Mouse (Mus musculus): ENCODE data around the gene Mitf. TPM values are rescaled to one million over a fixed set of nuclear protein-coding genes. Genes with fewer than 3 reads are reported as not detected.

Mitf gene
- polyA plus RNA-seq, 1 experiment from 2014 or later = 1.7 TPM

- H3K27me3 ChIP-seq (ENCODE audit: control insufficient read depth, insufficient read depth, low read length) = no peaks in the 10 kb centered on the region
- no peak overlapping the region for H3K9ac ChIP-seq (ENCODE audit: low read length)
- peak; percentile 88 for ATAC-seq (replicated peaks; ENCODE audit: low FRiP score)
- H3K27ac ChIP-seq (ENCODE audit: low read depth, low read length) = no peak overlapping the region; the same call in 1 of the 2 replicates
- H3K4me3 ChIP-seq (ENCODE audit: low read depth, low read length) = no peak overlapping the region
- H3K4me2 ChIP-seq (ENCODE audit: low read depth, low read length, severe bottlenecking) = no peak overlapping the region
- 31% methylated on average over 14 of the region's 14 CpGs for WGBS
- peak; percentile 68 for DNase-seq (ENCODE audit: low spot score)
- no peaks in the 10 kb centered on the region for H3K36me3 ChIP-seq (ENCODE audit: control insufficient read depth, insufficient read depth, low read length)
- H3K9me3 ChIP-seq (ENCODE audit: control insufficient read depth, low read length) = no peaks in the 10 kb centered on the region
- H3K4me1 ChIP-seq (replicated peaks; ENCODE audit: control insufficient read depth, insufficient read depth, low read length) = peaks cover 8% of the 10 kb centered on the region; the same call in 1 of the 2 replicates
These were observed 242.0 kb downstream of the Mitf start for GRCm38 (mm10) chr6:98048671-98049438.

DNA sequence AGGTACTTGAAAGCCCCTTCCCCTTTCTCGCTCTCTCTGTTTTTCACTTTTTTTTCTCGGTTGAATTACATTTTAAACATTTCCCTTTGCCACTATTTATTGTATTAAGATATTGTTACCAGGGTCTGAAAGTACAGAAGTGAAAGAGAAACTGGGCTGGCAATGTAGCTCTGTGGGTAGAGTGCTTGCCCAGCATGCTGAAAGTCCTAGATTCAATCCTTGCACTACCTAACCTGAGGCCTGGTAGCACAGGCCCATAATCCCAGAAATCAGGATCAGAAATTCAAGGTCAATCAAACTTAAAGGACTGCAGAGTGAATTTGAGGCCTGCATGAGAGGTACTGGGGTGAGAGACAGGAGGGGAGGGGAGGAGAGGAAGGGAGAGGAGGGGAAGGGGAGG, 242.7 kb downstream of the Mitf start:
- H3K27ac ChIP-seq (ENCODE audit: low read depth, low read length) = peak overlapping the region; percentile 31; the same call in 1 of the 2 replicates
- no peak overlapping the region for H3K4me3 ChIP-seq (ENCODE audit: low read depth, low read length)
- 28% methylated on average over 2 of the region's 2 CpGs for WGBS
- ATAC-seq (replicated peaks; ENCODE audit: low FRiP score) = 0 out of 2 replicates have a peak, but pooled peaks have one; percentile 36
- no peak overlapping the region for H3K4me2 ChIP-seq (ENCODE audit: low read depth, low read length, severe bottlenecking)
- H3K9me3 ChIP-seq (ENCODE audit: control insufficient read depth, low read length) = no peaks in the 10 kb centered on the region
- no peak overlapping the region for H3K9ac ChIP-seq (ENCODE audit: low read length)
- no peaks in the 10 kb centered on the region for H3K27me3 ChIP-seq (ENCODE audit: control insufficient read depth, insufficient read depth, low read length)
- no peaks in the 10 kb centered on the region for H3K36me3 ChIP-seq (ENCODE audit: control insufficient read depth, insufficient read depth, low read length)
- peaks cover 8% of the 10 kb centered on the region; the same call in 1 of the 2 replicates for H3K4me1 ChIP-seq (replicated peaks; ENCODE audit: control insufficient read depth, insufficient read depth, low read length)
- no peak for DNase-seq (ENCODE audit: low spot score)

- Histone ChIP-seq H3K4me1 (replicated peaks; ENCODE audit: control insufficient read depth, insufficient read depth, low read length) (no peaks in the 10 kb centered on the region; the same call in 1 of the 2 replicates), H3K36me3 (ENCODE audit: control insufficient read depth, insufficient read depth, low read length) (no peaks in the 10 kb centered on the region), H3K4me2 (ENCODE audit: low read depth, low read length, severe bottlenecking) (no peak overlapping the region), H3K27me3 (ENCODE audit: control insufficient read depth, insufficient read depth, low read length) (no peaks in the 10 kb centered on the region), H3K27ac (ENCODE audit: low read depth, low read length) (no peak overlapping the region), H3K9me3 (ENCODE audit: control insufficient read depth, low read length) (no peaks in the 10 kb centered on the region), H3K9ac (ENCODE audit: low read length) (no peak overlapping the region), H3K4me3 (ENCODE audit: low read depth, low read length) (no peak overlapping the region)
- DNase-seq (ENCODE audit: low spot score) (no peak), ATAC-seq (replicated peaks; ENCODE audit: low FRiP score) (no peak)
- WGBS = 94% methylated on average over 13 of the region's 13 CpGs
These were observed 255.0 kb downstream of the Mitf start for GRCm38 (mm10) chr6:98061878-98062277.

DNA sequence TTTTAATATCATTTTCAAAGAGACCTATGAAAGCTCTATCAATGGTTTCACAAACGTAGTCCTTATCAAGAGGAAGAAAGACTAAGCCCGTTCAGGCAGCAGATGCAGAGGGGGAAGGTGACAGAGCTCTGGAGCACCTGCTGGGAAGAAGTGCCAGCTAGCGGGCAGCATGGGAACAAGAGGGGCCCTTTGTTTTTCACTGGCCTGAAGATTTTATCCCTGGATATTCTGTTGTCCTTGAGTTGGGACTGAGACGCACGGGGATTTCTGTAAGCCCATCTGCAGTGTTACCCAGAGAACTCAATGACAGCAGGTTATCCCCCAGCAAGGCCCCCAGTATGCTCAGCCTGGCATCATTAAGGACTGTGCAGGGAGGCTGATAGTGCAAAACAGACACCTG, 258.1 kb downstream of the Mitf start:
- H3K27ac ChIP-seq (ENCODE audit: low read depth, low read length) = no peak overlapping the region
- H3K27me3 ChIP-seq (ENCODE audit: control insufficient read depth, insufficient read depth, low read length) = no peaks in the 10 kb centered on the region
- no peak overlapping the region for H3K4me3 ChIP-seq (ENCODE audit: low read depth, low read length)
- no peak for ATAC-seq (replicated peaks; ENCODE audit: low FRiP score)
- no peaks in the 10 kb centered on the region for H3K9me3 ChIP-seq (ENCODE audit: control insufficient read depth, low read length)
- no peak overlapping the region for H3K4me2 ChIP-seq (ENCODE audit: low read depth, low read length, severe bottlenecking)
- H3K9ac ChIP-seq (ENCODE audit: low read length) = no peak overlapping the region
- no peak for DNase-seq (ENCODE audit: low spot score)
- no peaks in the 10 kb centered on the region; the same call in 1 of the 2 replicates for H3K4me1 ChIP-seq (replicated peaks; ENCODE audit: control insufficient read depth, insufficient read depth, low read length)
- WGBS = 11% methylated on average over 5 of the region's 5 CpGs
- H3K36me3 ChIP-seq (ENCODE audit: control insufficient read depth, insufficient read depth, low read length) = no peaks in the 10 kb centered on the region

GRCm38 (mm10) chr6:98066420-98066819, 259.6 kb downstream of the Mitf start:
- Histone ChIP-seq H3K36me3 (ENCODE audit: control insufficient read depth, insufficient read depth, low read length) (no peaks in the 10 kb centered on the region), H3K4me3 (ENCODE audit: low read depth, low read length) (no peak overlapping the region), H3K4me2 (ENCODE audit: low read depth, low read length, severe bottlenecking) (no peak overlapping the region), H3K27me3 (ENCODE audit: control insufficient read depth, insufficient read depth, low read length) (no peaks in the 10 kb centered on the region), H3K9me3 (ENCODE audit: control insufficient read depth, low read length) (no peaks in the 10 kb centered on the region), H3K9ac (ENCODE audit: low read length) (no peak overlapping the region), H3K27ac (ENCODE audit: low read depth, low read length) (no peak overlapping the region), H3K4me1 (replicated peaks; ENCODE audit: control insufficient read depth, insufficient read depth, low read length) (no peaks in the 10 kb centered on the region; the same call in 1 of the 2 replicates)
- 90% methylated on average over 4 of the region's 4 CpGs for whole genome bisulfite sequencing
- DNase-seq (ENCODE audit: low spot score) (no peak), ATAC-seq (replicated peaks; ENCODE audit: low FRiP score) (no peak)

Other genes starting within 250 kb of the Mitf start
- gene Frmd4b, start 189.5 kb upstream of the Mitf start, polyA plus RNA-seq (2014; fragmentation: Nextera tagmentation; extraction: Ambion mirVana) = 35.7 and 38.6 TPM in 2 replicates